Mouse (Mus musculus): ENCODE data around the gene Spindoc. TPM values are rescaled to one million over a fixed set of nuclear protein-coding genes. Genes with fewer than 3 reads are reported as not detected.

Spindoc gene
- total RNA-seq, 4 experiments from 2014 or later, result 31.8 to 36.3 (median 33.9) TPM

- DNase-seq (ENCODE audit: low spot score in 2 of 2), result no peak
Measured at GRCm38 (mm10) chr19:7337781-7338342, 44.9 kb downstream of the Spindoc start.

GRCm38 (mm10) chr19:7335656-7336055, 47.1 kb downstream of the Spindoc start:
- no peak for DNase-seq (ENCODE audit: low spot score in 2 of 2)

- DNase-seq (ENCODE audit: low spot score in 2 of 2), result no peak
Measured at GRCm38 (mm10) chr19:7334049-7334448, 48.7 kb downstream of the Spindoc start.

- no peak for DNase-seq (ENCODE audit: low spot score in 2 of 2)
Measured at GRCm38 (mm10) chr19:7321391-7321790, 61.4 kb downstream of the Spindoc start.

GRCm38 (mm10) chr19:7320181-7320580, 62.6 kb downstream of the Spindoc start:
- no peak for DNase-seq (ENCODE audit: low spot score in 2 of 2)

GRCm38 (mm10) chr19:7317716-7318115, 65.1 kb downstream of the Spindoc start:
- DNase-seq (ENCODE audit: low spot score in 2 of 2), result no peak

GRCm38 (mm10) chr19:7316822-7317221, 66.0 kb downstream of the Spindoc start:
- no peak for DNase-seq (ENCODE audit: low spot score in 2 of 2)

- DNase-seq (ENCODE audit: low spot score in 2 of 2), result no peak
Measured at GRCm38 (mm10) chr19:7315587-7315984, 67.2 kb downstream of the Spindoc start.

- DNase-seq (ENCODE audit: low spot score in 2 of 2), result peak; percentile 53 to 71
Measured at GRCm38 (mm10) chr19:7314976-7315586, 67.7 kb downstream of the Spindoc start.

GRCm38 (mm10) chr19:7313660-7314059, 69.1 kb downstream of the Spindoc start:
- no peak for DNase-seq (ENCODE audit: low spot score in 2 of 2)

- no peak for DNase-seq (ENCODE audit: low spot score in 2 of 2)
Measured at GRCm38 (mm10) chr19:7311306-7311705, 71.5 kb downstream of the Spindoc start.

- DNase-seq (ENCODE audit: low spot score in 2 of 2), result peak; percentile 28 to 41
Measured at GRCm38 (mm10) chr19:7310704-7311103, 72.1 kb downstream of the Spindoc start.

- DNase-seq (ENCODE audit: low spot score in 2 of 2), result no peak
Measured at GRCm38 (mm10) chr19:7309738-7310330, 73.0 kb downstream of the Spindoc start.

- peak in 1 of 2 experiments; percentile 40 for DNase-seq (ENCODE audit: low spot score in 2 of 2)
Measured at GRCm38 (mm10) chr19:7307995-7308770, 74.6 kb downstream of the Spindoc start.

GRCm38 (mm10) chr19:7306968-7307367, 75.8 kb downstream of the Spindoc start:
- no peak for DNase-seq (ENCODE audit: low spot score in 2 of 2)

GRCm38 (mm10) chr19:7305380-7306310, 77.1 kb downstream of the Spindoc start:
- DNase-seq (ENCODE audit: low spot score in 2 of 2), result no peak

GRCm38 (mm10) chr19:7304801-7305200, 78.0 kb downstream of the Spindoc start:
- DNase-seq (ENCODE audit: low spot score in 2 of 2), result no peak

All from layer of hippocampus, adult 8-10 months (tissue).